Mouse (Mus musculus): Measurements from ENCODE around the gene Fignl2.

- TF ChIP-seq CTCF (IDR thresholded peaks at IDR 0.05; ENCODE audit: borderline replicate concordance, control insufficient read depth, extremely low read depth, insufficient read depth, low read length, poor library complexity) (no peak), POLR2A (IDR thresholded peaks at IDR 0.05; ENCODE audit: control insufficient read depth, extremely low read depth, insufficient read depth, low read length, poor library complexity) (no peak)
Measured at GRCm38 (mm10) chr15:101082236-101082635, 3.9 kb upstream of the Fignl2 start.
